Mouse (Mus musculus) E14TG2a.4 (cell line): ENCODE data around the gene Olfr1157.

Source experiments
- CTCF ChIP-seq: conservative IDR thresholded peaks from 2 replicates; pipeline ENCODE4 v1.5.1; 2014; ENCODE audit warnings: low read length
- NANOG ChIP-seq: IDR thresholded peaks from 2 replicates; pipeline ENCODE4 v1.6.1; 2014; ENCODE audit warnings: borderline replicate concordance, low read length, mixed read lengths
- POU5F1 ChIP-seq: IDR thresholded peaks from 2 replicates; pipeline ENCODE4 v1.6.1; 2014; ENCODE audit warnings: low read length, borderline replicate concordance

- TF ChIP-seq CTCF: no peak
- no peak for TF ChIP-seq NANOG
- no peak for TF ChIP-seq POU5F1
These were observed 23.1 kb downstream of the Olfr1157 start, which contains the start of gene Olfr1155 for GRCm38 (mm10) chr2:87945037-87945436.
